Mouse (Mus musculus) activated CD4-positive, CD25-positive, alpha-beta regulatory T cell, adult 9 weeks (primary cell): ENCODE measurements around the gene Vmn2r111. TPM values are rescaled to one million over a fixed set of nuclear protein-coding genes. Genes with fewer than 3 reads are reported as not detected.

ENCODE experiments used
- polyA plus RNA-seq: library from polyadenylated mRNA; unstranded; fragments of 100-300 nt; shearing (Covaris generic); gene quantifications from one replicate; pipeline ENCODE4 v1.2.1, GENCODE M21; 2017

Gene Vmn2r111
- polyA plus RNA-seq: not detected

GRCm38 (mm10) chr17:22573382-22573781, at the start of gene Vmn2r111:
Vmn2r111 (minus strand) TSS chr17:22573482.

GRCm38 (mm10) chr17:22600651-22601050, 27.4 kb upstream of the Vmn2r111 start, which contains the start of gene Vmn2r112:
Vmn2r112 (plus strand) TSS chr17:22600951.

Other genes with a start within 250 kb of the Vmn2r111 start
- 14.8 TPM for gene Zfp944, start 212.1 kb downstream of the Vmn2r111 start, polyA plus RNA-seq
- gene Zfp758, start 212.0 kb downstream of the Vmn2r111 start, polyA plus RNA-seq: 21.0 TPM
- 3.7 TPM for gene Zfp946, start 149.3 kb downstream of the Vmn2r111 start, polyA plus RNA-seq
- gene Vmn2r112, start 27.5 kb upstream of the Vmn2r111 start, polyA plus RNA-seq: 0.04 TPM